Mouse (Mus musculus): ENCODE measurements at regions not wholly inside any gene's neighbourhood (a gene's known extent, or its start where the extent isn't known, plus 50 kb on each side); places are given as distances from the start of the nearest gene placed in this dataset.

DNA sequence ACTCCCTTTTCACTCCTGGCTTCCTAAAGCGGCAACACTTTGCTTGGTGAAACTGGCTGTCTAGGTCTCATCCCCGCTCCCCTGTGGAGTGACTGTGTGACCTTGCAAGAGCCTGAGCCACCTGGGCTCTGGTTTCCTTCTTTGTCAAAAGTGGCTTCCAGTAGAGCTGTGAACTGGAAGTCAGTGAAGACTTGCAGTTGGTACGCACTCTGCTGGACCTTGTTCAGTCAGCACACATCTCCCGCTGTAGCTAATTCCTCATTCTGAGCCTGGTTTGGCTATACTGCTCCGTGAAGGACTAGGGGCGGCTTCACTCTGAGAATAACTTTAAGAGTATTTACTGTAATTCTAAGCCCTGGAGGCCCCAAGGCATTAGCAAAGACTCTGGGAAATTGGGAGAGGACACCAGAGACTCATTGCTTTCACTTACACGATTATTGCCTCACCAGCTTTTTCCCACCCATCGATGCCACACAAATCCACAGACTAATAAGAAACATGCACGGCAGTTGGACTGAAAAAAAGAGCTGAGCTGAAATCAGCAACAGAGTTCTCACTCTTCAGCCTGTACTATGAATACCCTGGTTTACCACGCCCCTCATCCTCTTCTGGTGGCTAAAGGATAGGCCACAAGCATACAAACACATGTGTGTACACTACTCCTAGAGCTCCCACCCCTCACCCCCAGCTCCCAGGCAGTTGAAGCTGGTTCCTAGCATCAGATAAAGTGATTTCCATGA, 295.4 kb downstream of the Ets1 start:
- peaks cover 27% of the 10 kb centered on the region for H3K4me1 ChIP-seq (replicated peaks; ENCODE audit: low read depth, low read length)
- no peak for TF ChIP-seq POU5F1 (IDR thresholded peaks at IDR 0.05; ENCODE audit: borderline replicate concordance, low read length)
- no peaks in the 10 kb centered on the region for H3K36me3 ChIP-seq (ENCODE audit: insufficient read depth, low read length)
- no peaks in the 10 kb centered on the region for H3K9me3 ChIP-seq (ENCODE audit: low read length)
- no peak overlapping the region for H3K4me3 ChIP-seq (replicated peaks; ENCODE audit: low read length)
- no peaks in the 10 kb centered on the region for H3K27me3 ChIP-seq (ENCODE audit: insufficient read depth, low read length)

DNA sequence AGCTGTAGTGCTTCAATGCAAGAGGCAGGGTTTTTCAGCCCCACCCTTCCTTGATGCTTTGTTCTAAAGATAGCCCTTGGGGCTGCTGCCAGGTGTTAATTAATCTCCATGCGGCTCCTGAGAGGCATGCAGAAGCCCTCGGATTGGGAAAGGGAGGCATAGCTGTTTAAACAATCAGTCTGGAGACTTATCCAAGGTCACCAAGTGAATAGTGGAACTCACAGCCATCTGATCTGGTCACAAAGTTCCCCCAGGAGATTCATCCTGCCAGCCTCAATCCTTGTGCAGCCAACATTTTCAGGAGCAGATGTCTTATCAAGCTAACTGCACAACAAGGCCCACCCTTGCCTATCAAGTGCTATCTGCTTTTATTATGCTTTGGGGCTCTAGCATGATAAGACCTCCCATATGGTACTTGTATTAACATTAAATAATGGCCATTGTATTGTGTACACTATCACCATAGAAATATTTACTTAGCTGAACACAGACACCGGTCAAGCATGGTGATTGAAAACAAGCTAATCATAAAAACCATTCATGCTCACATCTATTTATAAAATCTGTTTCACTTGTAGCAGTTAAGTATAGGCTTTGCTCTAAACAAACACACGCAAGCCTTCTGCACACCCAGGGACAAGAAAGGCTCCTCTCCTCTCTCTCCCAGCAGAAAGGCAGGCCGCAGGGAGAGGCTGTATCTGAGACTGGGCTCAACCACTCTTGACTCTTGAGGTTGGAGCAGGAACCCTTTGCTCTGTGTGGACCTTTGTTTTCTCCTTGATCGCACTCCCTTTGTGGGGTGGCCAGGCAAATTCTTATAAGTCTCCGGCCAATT, 297.4 kb downstream of the Ets1 start:
- Histone ChIP-seq H3K9me3 (ENCODE audit: low read length) (no peaks in the 10 kb centered on the region), H3K4me1 (replicated peaks; ENCODE audit: low read depth, low read length) (peaks cover 27% of the 10 kb centered on the region), H3K27me3 (ENCODE audit: insufficient read depth, low read length) (peaks cover 6% of the 10 kb centered on the region; the same call in 1 of the 2 replicates)

DNA sequence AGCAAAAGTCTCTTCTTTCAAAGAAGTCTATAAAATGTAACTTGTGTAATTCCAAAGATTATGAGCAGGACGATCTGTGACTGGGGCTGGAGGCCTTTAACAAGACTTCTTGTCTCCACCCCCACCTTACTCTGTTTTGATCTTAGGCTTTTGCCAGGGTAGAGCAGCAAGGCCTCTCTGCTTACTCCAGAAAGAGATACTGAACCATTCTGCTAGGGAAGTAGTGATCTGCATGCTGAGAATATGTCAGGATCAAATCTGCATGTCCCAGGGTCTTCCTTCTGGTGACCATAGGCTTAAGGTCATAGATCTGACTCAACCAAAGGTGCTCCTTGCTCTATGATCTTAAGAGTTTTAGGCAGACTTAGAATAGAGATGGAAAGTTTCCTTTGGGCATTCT, 298.4 kb downstream of the Ets1 start:
- no peak for TF ChIP-seq CTCF (conservative IDR thresholded peaks at IDR 0.05; ENCODE audit: low read length)
- TF ChIP-seq NANOG (IDR thresholded peaks at IDR 0.05; ENCODE audit: borderline replicate concordance, low read length): no peak
- TF ChIP-seq POU5F1 (IDR thresholded peaks at IDR 0.05; ENCODE audit: borderline replicate concordance, low read length): no peak
- Histone ChIP-seq H3K4me1 (replicated peaks; ENCODE audit: low read depth, low read length) (peaks cover 27% of the 10 kb centered on the region), H3K36me3 (ENCODE audit: insufficient read depth, low read length) (no peaks in the 10 kb centered on the region), H3K4me3 (replicated peaks; ENCODE audit: low read length) (no peak overlapping the region), H3K27me3 (ENCODE audit: insufficient read depth, low read length) (peaks cover 8% of the 10 kb centered on the region), H3K9me3 (ENCODE audit: low read length) (no peaks in the 10 kb centered on the region)

More for the DNA sequence above, 297.4 kb downstream of the Ets1 start:
- no peak overlapping the region for H3K4me3 ChIP-seq (replicated peaks; ENCODE audit: low read length)
- TF ChIP-seq POU5F1 (IDR thresholded peaks at IDR 0.05; ENCODE audit: borderline replicate concordance, low read length) (no peak), NANOG (IDR thresholded peaks at IDR 0.05; ENCODE audit: borderline replicate concordance, low read length) (peak; percentile 11; the same call in 1 of the 2 replicates)
- H3K36me3 ChIP-seq (ENCODE audit: insufficient read depth, low read length): no peaks in the 10 kb centered on the region

DNA sequence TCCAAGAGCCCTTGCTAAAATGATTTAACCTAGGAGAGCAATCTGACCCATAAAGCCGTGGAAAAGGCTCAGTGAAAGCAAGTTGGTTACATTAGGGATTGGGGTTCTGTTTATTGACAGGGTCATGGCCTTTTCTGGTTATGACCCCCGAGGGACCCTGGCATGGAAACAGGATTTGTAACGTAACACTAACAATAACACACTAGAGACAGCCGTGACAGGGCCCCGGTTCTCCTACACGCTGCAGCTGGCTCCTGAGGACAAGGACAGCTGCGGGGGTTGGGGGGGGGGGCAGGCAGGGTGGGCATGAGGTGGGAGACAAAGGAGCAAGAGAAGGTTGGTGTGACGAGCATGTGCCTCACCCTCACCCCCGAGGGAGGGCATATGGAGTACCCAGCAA, 300.4 kb downstream of the Ets1 start:
- peaks cover 28% of the 10 kb centered on the region for H3K4me1 ChIP-seq (replicated peaks; ENCODE audit: low read depth, low read length)
- peaks cover 14% of the 10 kb centered on the region for H3K27me3 ChIP-seq (ENCODE audit: insufficient read depth, low read length)
- H3K36me3 ChIP-seq (ENCODE audit: insufficient read depth, low read length): no peaks in the 10 kb centered on the region
- TF ChIP-seq CTCF (conservative IDR thresholded peaks at IDR 0.05; ENCODE audit: low read length) (no peak), POU5F1 (IDR thresholded peaks at IDR 0.05; ENCODE audit: borderline replicate concordance, low read length) (no peak), NANOG (IDR thresholded peaks at IDR 0.05; ENCODE audit: borderline replicate concordance, low read length) (no peak)
- H3K4me3 ChIP-seq (replicated peaks; ENCODE audit: low read length): no peak overlapping the region
- H3K9me3 ChIP-seq (ENCODE audit: low read length): no peaks in the 10 kb centered on the region

DNA sequence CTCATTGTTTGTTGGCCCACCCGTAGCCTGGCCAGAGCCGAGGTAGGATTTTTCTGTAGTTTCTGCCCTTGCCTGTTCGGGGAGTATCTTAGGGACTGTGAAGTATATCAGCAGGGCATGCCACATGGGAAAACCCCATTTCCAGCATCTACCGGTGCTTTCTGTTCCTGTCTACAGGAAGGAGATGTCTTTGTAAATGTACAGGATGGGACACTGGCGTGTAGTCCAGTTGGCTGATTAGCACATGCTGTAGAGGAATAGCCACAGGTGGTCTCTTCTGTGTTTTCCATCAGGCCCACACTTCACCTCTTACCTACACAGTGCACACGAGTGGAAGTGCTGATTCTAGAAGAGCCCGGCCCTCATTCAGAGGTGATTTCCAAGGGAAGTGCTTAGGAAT, 301.4 kb downstream of the Ets1 start:
- Histone ChIP-seq H3K4me3 (replicated peaks; ENCODE audit: low read length) (no peak overlapping the region), H3K36me3 (ENCODE audit: insufficient read depth, low read length) (no peaks in the 10 kb centered on the region), H3K27me3 (ENCODE audit: insufficient read depth, low read length) (peaks cover 14% of the 10 kb centered on the region), H3K9me3 (ENCODE audit: low read length) (no peaks in the 10 kb centered on the region), H3K4me1 (replicated peaks; ENCODE audit: low read depth, low read length) (peaks cover 23% of the 10 kb centered on the region)
- TF ChIP-seq NANOG (IDR thresholded peaks at IDR 0.05; ENCODE audit: borderline replicate concordance, low read length) (no peak), CTCF (conservative IDR thresholded peaks at IDR 0.05; ENCODE audit: low read length) (no peak), POU5F1 (IDR thresholded peaks at IDR 0.05; ENCODE audit: borderline replicate concordance, low read length) (no peak)

DNA sequence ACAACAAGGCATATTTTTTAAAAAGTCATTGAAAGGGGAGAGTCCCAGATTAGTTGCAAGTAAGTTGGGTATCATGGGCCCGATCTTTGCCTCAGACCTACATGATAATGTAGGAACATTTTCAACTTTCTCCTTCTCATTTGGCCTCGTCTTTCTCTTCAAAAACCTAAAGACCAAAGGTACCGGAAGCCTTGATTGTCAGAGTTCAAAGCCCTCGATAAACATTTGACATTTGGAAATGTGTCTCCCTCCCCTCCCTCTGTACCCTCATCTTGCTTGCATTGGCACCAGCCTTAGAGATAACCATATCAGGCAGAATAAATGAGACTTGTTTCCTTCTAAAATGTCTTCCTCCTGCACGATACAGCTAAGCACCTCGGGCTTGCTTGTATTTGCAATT, 302.8 kb downstream of the Ets1 start:
- H3K4me1 ChIP-seq (replicated peaks; ENCODE audit: low read depth, low read length): peaks cover 10% of the 10 kb centered on the region
- H3K4me3 ChIP-seq (replicated peaks; ENCODE audit: low read length): no peak overlapping the region
- TF ChIP-seq NANOG (IDR thresholded peaks at IDR 0.05; ENCODE audit: borderline replicate concordance, low read length): no peak
- TF ChIP-seq CTCF (conservative IDR thresholded peaks at IDR 0.05; ENCODE audit: low read length): no peak
- TF ChIP-seq POU5F1 (IDR thresholded peaks at IDR 0.05; ENCODE audit: borderline replicate concordance, low read length): no peak
- no peaks in the 10 kb centered on the region for H3K36me3 ChIP-seq (ENCODE audit: insufficient read depth, low read length)
- H3K27me3 ChIP-seq (ENCODE audit: insufficient read depth, low read length): peaks cover 14% of the 10 kb centered on the region
- H3K9me3 ChIP-seq (ENCODE audit: low read length): no peaks in the 10 kb centered on the region

DNA sequence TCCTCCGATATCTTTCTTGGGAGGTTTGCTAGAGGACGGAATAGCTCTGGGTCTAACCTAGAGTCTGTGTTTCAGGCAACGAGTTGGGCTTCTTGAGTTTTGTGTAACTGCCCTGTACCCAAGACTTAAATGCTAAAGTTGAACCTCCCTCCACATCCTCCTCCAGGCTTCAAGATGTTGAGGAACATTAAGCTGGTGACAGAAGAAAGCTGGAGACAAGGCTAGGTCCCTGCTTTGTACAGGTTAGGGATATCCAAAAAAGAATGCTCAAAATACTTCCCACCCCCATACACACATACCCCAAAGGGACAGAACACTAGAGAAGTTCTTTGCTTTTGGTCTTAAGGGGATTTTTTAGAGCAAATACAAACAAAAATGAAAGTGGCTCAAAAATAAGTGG, 303.6 kb downstream of the Ets1 start:
- H3K4me3 ChIP-seq (replicated peaks; ENCODE audit: low read length): no peak overlapping the region

DNA sequence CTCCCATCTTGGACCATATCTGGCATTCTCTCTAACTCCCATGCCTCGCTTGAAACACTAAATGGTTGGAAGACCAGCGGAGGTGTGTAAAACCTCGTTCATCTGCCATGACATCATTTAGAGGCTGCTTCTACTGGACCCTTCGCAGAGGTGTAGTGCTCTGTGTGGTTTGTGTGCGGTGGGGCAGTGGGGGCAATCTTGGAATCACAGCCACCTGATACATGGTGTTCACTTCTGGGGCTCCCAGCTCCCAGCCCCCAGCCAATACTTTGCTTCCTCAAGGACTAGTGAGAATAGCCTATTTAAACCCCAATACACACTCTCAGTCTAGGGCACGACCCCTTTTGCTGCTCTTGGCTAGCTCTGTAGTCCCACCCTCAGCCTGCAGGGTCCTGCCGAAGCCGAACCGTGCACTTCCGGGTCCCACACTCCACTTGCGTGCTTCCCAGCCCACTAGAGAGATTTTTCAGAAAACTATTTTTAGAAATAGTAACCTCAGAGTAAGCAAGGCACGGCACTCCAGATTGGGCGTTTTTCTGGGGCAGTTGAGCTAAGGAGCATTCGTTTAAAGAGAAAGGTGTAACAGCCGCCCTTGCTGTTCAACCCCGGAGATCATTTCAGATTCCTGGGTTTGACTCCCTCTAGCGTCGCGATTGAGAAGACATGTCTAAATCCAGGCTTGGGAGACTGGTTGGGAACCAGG, 304.2 kb downstream of the Ets1 start:
- Histone ChIP-seq H3K4me3 (replicated peaks; ENCODE audit: low read length) (peak overlapping the region; percentile 76), H3K9me3 (ENCODE audit: low read length) (no peaks in the 10 kb centered on the region)

More for the DNA sequence above, 303.6 kb downstream of the Ets1 start:
- Histone ChIP-seq H3K4me1 (replicated peaks; ENCODE audit: low read depth, low read length) (peaks cover 6% of the 10 kb centered on the region; the same call in 1 of the 2 replicates), H3K36me3 (ENCODE audit: insufficient read depth, low read length) (no peaks in the 10 kb centered on the region), H3K27me3 (ENCODE audit: insufficient read depth, low read length) (peaks cover 14% of the 10 kb centered on the region), H3K9me3 (ENCODE audit: low read length) (no peaks in the 10 kb centered on the region)
- no peak for TF ChIP-seq NANOG (IDR thresholded peaks at IDR 0.05; ENCODE audit: borderline replicate concordance, low read length)
- TF ChIP-seq CTCF (conservative IDR thresholded peaks at IDR 0.05; ENCODE audit: low read length): no peak
- no peak for TF ChIP-seq POU5F1 (IDR thresholded peaks at IDR 0.05; ENCODE audit: borderline replicate concordance, low read length)

More for the DNA sequence above, 304.2 kb downstream of the Ets1 start:
- Histone ChIP-seq H3K27me3 (ENCODE audit: insufficient read depth, low read length) (peaks cover 14% of the 10 kb centered on the region), H3K4me1 (replicated peaks; ENCODE audit: low read depth, low read length) (peaks cover 6% of the 10 kb centered on the region; the same call in 1 of the 2 replicates), H3K36me3 (ENCODE audit: insufficient read depth, low read length) (no peaks in the 10 kb centered on the region)
- TF ChIP-seq CTCF (conservative IDR thresholded peaks at IDR 0.05; ENCODE audit: low read length): no peak; the same call in none of the 2 replicates
- no peak for TF ChIP-seq POU5F1 (IDR thresholded peaks at IDR 0.05; ENCODE audit: borderline replicate concordance, low read length)
- no peak for TF ChIP-seq NANOG (IDR thresholded peaks at IDR 0.05; ENCODE audit: borderline replicate concordance, low read length)
